Mouse (Mus musculus) hindbrain, postnatal 0 days (tissue): ENCODE measurements at regions not wholly inside any gene's neighbourhood (a gene's known extent, or its start where the extent isn't known, plus 50 kb on each side); places are given as distances from the start of the nearest gene placed in this dataset.

Experiments used
- ATAC-seq: fragments of 200-750 bp; cut with Nextera tagmentation; 2 replicates; pipeline ENCODE4 v1.8.0; 2017; ENCODE audit warnings: mild to moderate bottlenecking, moderate TSS enrichment, moderate library complexity
- DNase-seq: peaks from one replicate; pipeline ENCODE4 v3.0.0-alpha.2; 2015; ENCODE audit warnings: low spot score
- H3K27ac ChIP-seq: fragments of 300-500 bp; sonication (generic); 2 replicates; pipeline ENCODE4 v1.5.1; 2014; ENCODE audit warnings: mild to moderate bottlenecking
- H3K27me3 ChIP-seq: fragments of 300-500 bp; sonication (generic); 2 replicates; pipeline ENCODE4 v1.6.1; 2014; ENCODE audit warnings: low read length, mixed read lengths; ENCODE audit not compliant: insufficient read depth
- H3K36me3 ChIP-seq: fragments of 300-500 bp; sonication (generic); 2 replicates; pipeline ENCODE4 v1.6.1; 2014; ENCODE audit warnings: low read length, mixed read lengths; ENCODE audit not compliant: insufficient read depth
- H3K4me1 ChIP-seq: fragments of 300-500 bp; sonication (generic); 2 replicates; pipeline ENCODE4 v1.6.1; 2014; ENCODE audit warnings: antibody characterized with exemption, low read length, mixed read lengths; ENCODE audit not compliant: insufficient read depth
- H3K4me2 ChIP-seq: fragments of 300-500 bp; sonication (generic); 2 replicates; pipeline ENCODE4 v1.6.1; 2014; ENCODE audit warnings: low read depth, mild to moderate bottlenecking, low read length, moderate library complexity, mixed read lengths
- H3K4me3 ChIP-seq: fragments of 300-500 bp; sonication (generic); 2 replicates; pipeline ENCODE4 v1.5.1; 2014; ENCODE audit warnings: low read length
- H3K9ac ChIP-seq: fragments of 300-500 bp; sonication (generic); replicated peaks from 2 replicates; pipeline ENCODE4 v1.6.1; 2014; ENCODE audit warnings: mild to moderate bottlenecking, low read length, moderate library complexity, mixed read lengths
- H3K9me3 ChIP-seq: fragments of 300-500 bp; sonication (generic); 2 replicates; pipeline ENCODE4 v1.6.1; 2016; ENCODE audit warnings: low read length, mixed read lengths
- CTCF ChIP-seq: IDR thresholded peaks from 2 replicates; pipeline ENCODE4 v1.5.1; 2016; ENCODE audit warnings: antibody characterized with exemption, control low read depth, low read depth
- WGBS: fragments of 180-500 bp; shearing (Covaris S2); extraction: QIAGEN DNeasy Blood & Tissue Kit; methylation state at CpG from one replicate; pipeline ENCODE4 v1.1.7; 2014; 5-methylcytosine and 5-hydroxymethylcytosine counted together

GRCm38 (mm10) chr16:77537351-77537750 lies 64.5 kb downstream of the Gm11146 start:
- DNase-seq (peak; percentile 23), ATAC-seq (0 out of 2 replicates have a peak, but pooled peaks have one; percentile 46)
- H3K4me1 ChIP-seq: no peaks in the 10 kb centered on the region
- H3K4me3 ChIP-seq: peak overlapping the region; percentile 31
- peak overlapping the region; percentile 39 for H3K9ac ChIP-seq
- H3K27me3 ChIP-seq: no peaks in the 10 kb centered on the region
- H3K36me3 ChIP-seq: no peaks in the 10 kb centered on the region
- H3K9me3 ChIP-seq: no peaks in the 10 kb centered on the region
- WGBS: 43% methylated on average over 4 of the region's 4 CpGs
- peak overlapping the region; percentile 59 for H3K4me2 ChIP-seq
- H3K27ac ChIP-seq: peak overlapping the region; percentile 89
- no peak for TF ChIP-seq CTCF

DNA sequence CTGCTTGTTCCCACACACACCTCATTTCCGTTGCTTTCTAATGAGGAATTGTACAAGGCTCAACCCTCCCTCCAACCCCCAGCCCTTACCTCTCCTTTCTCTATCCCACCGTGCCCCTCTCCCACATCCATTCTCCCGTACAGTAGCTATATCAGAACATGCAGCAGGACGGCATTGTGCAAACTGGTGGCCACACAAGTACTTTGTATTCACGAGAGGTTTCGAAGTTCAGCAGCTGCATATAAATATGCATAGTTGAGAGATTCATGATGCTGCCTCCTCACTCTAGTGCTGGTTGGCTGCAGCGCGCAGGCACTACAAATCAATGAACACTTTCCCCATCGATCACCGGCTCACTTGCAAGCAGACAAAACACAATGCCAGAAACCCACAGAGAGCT lies 65.1 kb downstream of the Gm11146 start:
- DNase-seq (peak; percentile 86), ATAC-seq (peak; percentile 91)
- Histone ChIP-seq H3K4me1 (no peaks in the 10 kb centered on the region), H3K36me3 (no peaks in the 10 kb centered on the region), H3K4me2 (peak overlapping the region; percentile 59), H3K9me3 (no peaks in the 10 kb centered on the region), H3K27ac (peak overlapping the region; percentile 89), H3K4me3 (peak overlapping the region; percentile 31), H3K27me3 (no peaks in the 10 kb centered on the region), H3K9ac (peak overlapping the region; percentile 39)
- no peak for TF ChIP-seq CTCF
- WGBS: 8% methylated on average over 10 of the region's 10 CpGs

GRCm38 (mm10) chr16:77536314-77536713 lies 65.6 kb downstream of the Gm11146 start:
- no peak for TF ChIP-seq CTCF
- peak; percentile 78 for ATAC-seq
- H3K9me3 ChIP-seq: no peaks in the 10 kb centered on the region
- H3K4me1 ChIP-seq: no peaks in the 10 kb centered on the region
- peak overlapping the region; percentile 59 for H3K4me2 ChIP-seq
- H3K27me3 ChIP-seq: no peaks in the 10 kb centered on the region
- peak overlapping the region; percentile 89 for H3K27ac ChIP-seq
- 13% methylated on average over 6 of the region's 6 CpGs for WGBS
- H3K36me3 ChIP-seq: no peaks in the 10 kb centered on the region
- H3K4me3 ChIP-seq: peak overlapping the region; percentile 31
- peak; percentile 75 for DNase-seq
- peak overlapping the region; percentile 39 for H3K9ac ChIP-seq

GRCm38 (mm10) chr16:77535021-77535420 lies 66.9 kb downstream of the Gm11146 start:
- Histone ChIP-seq H3K27ac (peak overlapping the region; percentile 42; the same call in 1 of the 2 replicates), H3K36me3 (no peaks in the 10 kb centered on the region), H3K27me3 (no peaks in the 10 kb centered on the region), H3K4me1 (no peaks in the 10 kb centered on the region), H3K4me2 (no peak overlapping the region), H3K9ac (no peak overlapping the region), H3K9me3 (no peaks in the 10 kb centered on the region), H3K4me3 (no peak overlapping the region)
- TF ChIP-seq CTCF: peak; percentile 76
- ATAC-seq: no peak
- DNase-seq: peak; percentile 81
- 82% methylated on average over 3 of the region's 3 CpGs for WGBS

DNA sequence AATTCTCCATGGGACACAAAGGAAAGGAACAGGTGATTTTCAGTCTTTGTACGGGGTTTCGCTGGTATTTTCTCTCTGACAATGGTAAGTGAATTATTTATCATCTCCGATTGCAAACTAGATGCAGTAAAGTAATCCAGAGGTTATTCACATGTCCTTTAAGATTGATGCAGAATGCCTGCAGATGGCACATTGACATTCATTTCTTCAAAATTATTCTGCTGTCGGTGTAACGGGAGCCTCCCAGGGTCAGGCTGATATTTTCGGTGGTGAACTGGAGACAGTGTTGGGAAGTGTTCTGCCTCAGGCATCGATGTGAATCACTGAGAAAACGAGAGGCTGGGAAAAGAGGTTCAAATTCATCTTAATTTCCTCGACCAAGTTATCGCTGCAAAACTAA lies 70.3 kb downstream of the Gm11146 start:
- no peak for ATAC-seq
- H3K4me1 ChIP-seq: no peaks in the 10 kb centered on the region
- DNase-seq: no peak
- TF ChIP-seq CTCF: no peak
- no peak overlapping the region for H3K4me3 ChIP-seq
- no peak overlapping the region for H3K9ac ChIP-seq
- no peaks in the 10 kb centered on the region for H3K36me3 ChIP-seq
- 57% methylated on average over 10 of the region's 10 CpGs for WGBS
- no peak overlapping the region for H3K4me2 ChIP-seq
- no peaks in the 10 kb centered on the region for H3K27me3 ChIP-seq
- H3K27ac ChIP-seq: no peak overlapping the region
- no peaks in the 10 kb centered on the region for H3K9me3 ChIP-seq

GRCm38 (mm10) chr16:77527951-77528350 lies 73.9 kb downstream of the Gm11146 start:
- no peak overlapping the region for H3K4me3 ChIP-seq
- H3K36me3 ChIP-seq: no peaks in the 10 kb centered on the region
- no peaks in the 10 kb centered on the region for H3K27me3 ChIP-seq
- TF ChIP-seq CTCF: no peak
- ATAC-seq (no peak), DNase-seq (no peak)
- H3K9me3 ChIP-seq: no peaks in the 10 kb centered on the region
- H3K27ac ChIP-seq: no peak overlapping the region
- no peak overlapping the region for H3K9ac ChIP-seq
- H3K4me1 ChIP-seq: no peaks in the 10 kb centered on the region
- WGBS: 78% methylated on average over 1 of the region's 1 CpGs
- H3K4me2 ChIP-seq: no peak overlapping the region

- no peaks in the 10 kb centered on the region for H3K9me3 ChIP-seq
- no peak overlapping the region for H3K27ac ChIP-seq
- no peaks in the 10 kb centered on the region for H3K36me3 ChIP-seq
- no peak for ATAC-seq
- no peak for TF ChIP-seq CTCF
- no peaks in the 10 kb centered on the region for H3K4me1 ChIP-seq
- 36% methylated on average over 3 of the region's 3 CpGs for WGBS
- H3K4me3 ChIP-seq: no peak overlapping the region
- DNase-seq: peak; percentile 55
- H3K4me2 ChIP-seq: no peak overlapping the region
- H3K9ac ChIP-seq: no peak overlapping the region
- H3K27me3 ChIP-seq: no peaks in the 10 kb centered on the region
These were observed 87.3 kb downstream of the Gm11146 start for GRCm38 (mm10) chr16:77514606-77515005.
